Mouse (Mus musculus) left cerebral cortex, postnatal 4 days (tissue): Measurements from ENCODE around the gene Synpo2l. TPM values are rescaled to one million over a fixed set of nuclear protein-coding genes. Genes with fewer than 3 reads are reported as not detected.
A peak's percentile ranks its signal among the peaks of the same experiment; 100 is the strongest.

Experiments
- DNase-seq: peaks from one replicate; pipeline ENCODE4 v3.0.0-alpha.2; 2022
- intact Hi-C: fragments of 180-260 bp; cut with DNase I; formaldehyde crosslinking; loops from one replicate; pipeline ENCODE4 v1.15.1; 2025
- total RNA-seq, 2 experiments: library from RNA; stranded (reverse); gene quantifications; 2 replicates each; pipeline ENCODE4 v1.2.3; 2021

Synpo2l gene
- total RNA-seq, 2 experiments from 2014 or later = 0.16 to 0.28 TPM

GRCm38 (mm10) chr14:20682498-20682897 lies 14.3 kb upstream of the Synpo2l start:
- DNase-seq = no peak
- intact Hi-C loops = no loop called here

GRCm38 (mm10) chr14:20681742-20682141 lies 13.6 kb upstream of the Synpo2l start:
- intact Hi-C loops = no loop called here

GRCm38 (mm10) chr14:20677906-20678305 lies 9.8 kb upstream of the Synpo2l start:
- intact Hi-C loops = no loop called here
- no peak for DNase-seq

More at GRCm38 (mm10) chr14:20681742-20682141, 13.6 kb upstream of the Synpo2l start:
- no peak for DNase-seq

- intact Hi-C loops = no loop called here
- peak; percentile 99 for DNase-seq
Observed at GRCm38 (mm10) chr14:20674064-20674833, 6.1 kb upstream of the Synpo2l start, which contains the start of gene Sec24c. TSS of gene Sec24c (plus strand) at chr14:20674308.

GRCm38 (mm10) chr14:20673735-20674063 lies 5.5 kb upstream of the Synpo2l start:
- DNase-seq = no peak
- intact Hi-C loops = no loop called here

- DNase-seq = peak; percentile 34
- intact Hi-C loops = no loop called here
Observed at GRCm38 (mm10) chr14:20672990-20673389, 4.8 kb upstream of the Synpo2l start.

GRCm38 (mm10) chr14:20667469-20667868 lies 685 bp downstream of the Synpo2l start:
- no peak for DNase-seq
- intact Hi-C loops = no loop called here

- no peak for DNase-seq
- intact Hi-C loops = no loop called here
Observed at GRCm38 (mm10) chr14:20664436-20664835, 3.7 kb downstream of the Synpo2l start.

- DNase-seq = no peak
- intact Hi-C loops = no loop called here
Observed at GRCm38 (mm10) chr14:20663601-20664000, 4.6 kb downstream of the Synpo2l start.

- intact Hi-C loops = no loop called here
Observed at GRCm38 (mm10) chr14:20662740-20663139, 5.4 kb downstream of the Synpo2l start.

GRCm38 (mm10) chr14:20661661-20662331 lies 6.4 kb downstream of the Synpo2l start:
- intact Hi-C loops = no loop called here
- DNase-seq = peak; percentile 16

More at GRCm38 (mm10) chr14:20662740-20663139, 5.4 kb downstream of the Synpo2l start:
- no peak for DNase-seq

- DNase-seq = peak; percentile 95
- intact Hi-C loops = no loop called here
Observed at GRCm38 (mm10) chr14:20660827-20661660, 7.1 kb downstream of the Synpo2l start.

- DNase-seq = no peak
- intact Hi-C loops = loop anchor here (5.0 kb wide), 1 partner anchor 82 kb away; no protein-coding TSS in a partner anchor
Observed at GRCm38 (mm10) chr14:20659687-20660086, 8.5 kb downstream of the Synpo2l start.

GRCm38 (mm10) chr14:20658902-20659301 lies 9.3 kb downstream of the Synpo2l start:
- DNase-seq = no peak
- intact Hi-C loops = loop anchor here (5.0 kb wide), 1 partner anchor 82 kb away; no protein-coding TSS in a partner anchor

- DNase-seq = no peak
- intact Hi-C loops = loop anchor here (5.0 kb wide), 1 partner anchor 81 kb away; no protein-coding TSS in a partner anchor
Observed at GRCm38 (mm10) chr14:20658326-20658725, 9.8 kb downstream of the Synpo2l start.

- intact Hi-C loops = loop anchor here (5.0 kb wide), 1 partner anchor 79 kb away; no protein-coding TSS in a partner anchor
- DNase-seq = no peak
Observed at GRCm38 (mm10) chr14:20656361-20656760, 11.8 kb downstream of the Synpo2l start, which contains the start of gene Myoz1. TSS of gene Myoz1 (minus strand) at chr14:20656540.

GRCm38 (mm10) chr14:20655731-20656130 lies 12.4 kb downstream of the Synpo2l start:
- intact Hi-C loops = loop anchor here (5.0 kb wide), 1 partner anchor 78 kb away; no protein-coding TSS in a partner anchor

GRCm38 (mm10) chr14:20654690-20655421 lies 13.3 kb downstream of the Synpo2l start:
- no peak for DNase-seq
- intact Hi-C loops = loop anchor here (5.0 kb wide), 1 partner anchor 78 kb away; no protein-coding TSS in a partner anchor

More at GRCm38 (mm10) chr14:20655731-20656130, 12.4 kb downstream of the Synpo2l start:
- no peak for DNase-seq

GRCm38 (mm10) chr14:20651722-20652256 lies 16.4 kb downstream of the Synpo2l start:
- intact Hi-C loops = no loop called here
- DNase-seq = no peak

GRCm38 (mm10) chr14:20651000-20651399 lies 17.2 kb downstream of the Synpo2l start:
- no peak for DNase-seq
- intact Hi-C loops = no loop called here
